Mouse (Mus musculus): ENCODE measurements around the gene Ubqln4. TPM values are rescaled to one million over a fixed set of nuclear protein-coding genes. Genes with fewer than 3 reads are reported as not detected.

Ubqln4 gene
- 10 to 100 TPM; 64.1 to 81.3 (median 66.7) TPM for total RNA-seq (2022)

DNA sequence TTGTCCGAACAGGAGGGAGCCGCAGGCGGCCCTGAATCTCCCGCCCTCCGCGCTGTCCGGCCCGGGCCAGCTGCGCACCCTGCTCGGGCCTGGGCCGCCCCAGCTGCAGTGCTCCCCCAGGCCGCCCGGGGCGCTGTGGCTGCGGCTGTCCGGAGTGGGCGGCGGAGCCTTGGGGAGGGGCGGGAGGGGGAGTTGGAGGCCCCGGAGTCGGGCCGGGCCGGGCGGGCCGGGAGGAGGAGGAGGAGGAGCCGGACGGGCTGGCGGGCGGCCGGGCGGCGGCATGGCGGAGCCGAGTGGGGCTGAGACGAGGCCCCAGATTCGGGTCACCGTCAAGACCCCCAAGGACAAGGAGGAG is at the start of gene Ubqln4:
TSS of gene Ubqln4 (plus strand) at position 234 of the 355 bp plus-strand sequence.
- peak; percentile 85 for DNase-seq

DNA sequence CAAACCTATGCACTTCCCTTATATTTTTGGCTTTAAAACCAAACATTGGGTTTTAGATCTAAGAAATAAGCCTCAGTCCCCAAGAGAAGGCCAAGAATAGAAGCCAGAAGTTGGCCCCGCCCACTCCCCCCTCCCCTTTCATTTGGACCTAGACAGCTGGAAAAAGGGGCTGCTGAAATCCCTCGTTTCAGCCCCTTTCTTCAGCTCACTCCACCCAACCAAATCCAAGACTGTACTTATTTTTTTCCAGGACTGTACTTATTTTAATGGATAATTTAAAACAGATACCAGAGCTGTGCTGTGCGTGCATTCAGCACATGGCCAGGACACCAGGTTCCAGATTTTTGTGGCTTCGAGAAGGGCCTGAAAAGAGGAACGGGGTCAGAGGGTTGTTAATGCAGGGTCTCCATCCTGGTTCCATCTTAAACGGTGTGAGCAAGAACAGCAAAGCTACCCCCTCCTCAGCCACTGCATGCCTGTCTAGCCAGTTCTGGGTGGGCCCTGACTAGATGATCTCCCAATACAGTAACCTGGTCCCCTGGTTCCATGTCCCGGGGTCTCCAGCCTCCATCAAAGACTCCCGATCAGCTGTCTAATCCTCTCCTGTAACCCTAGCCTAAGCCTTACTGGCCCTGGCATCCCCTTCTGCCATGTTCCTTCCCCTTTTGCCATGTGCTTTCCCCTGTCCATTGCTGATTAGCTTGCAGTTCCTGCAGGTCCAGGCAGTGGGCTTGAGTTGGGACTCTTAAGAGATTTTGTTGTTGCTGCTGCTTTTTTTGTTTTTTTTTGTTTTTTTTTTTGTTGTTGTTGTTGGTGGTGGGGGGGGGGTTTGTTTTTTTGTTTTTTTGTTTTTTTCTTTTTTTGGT is 49.4 kb upstream of the Ubqln4 start:
- DNase-seq, result no peak

DNA sequence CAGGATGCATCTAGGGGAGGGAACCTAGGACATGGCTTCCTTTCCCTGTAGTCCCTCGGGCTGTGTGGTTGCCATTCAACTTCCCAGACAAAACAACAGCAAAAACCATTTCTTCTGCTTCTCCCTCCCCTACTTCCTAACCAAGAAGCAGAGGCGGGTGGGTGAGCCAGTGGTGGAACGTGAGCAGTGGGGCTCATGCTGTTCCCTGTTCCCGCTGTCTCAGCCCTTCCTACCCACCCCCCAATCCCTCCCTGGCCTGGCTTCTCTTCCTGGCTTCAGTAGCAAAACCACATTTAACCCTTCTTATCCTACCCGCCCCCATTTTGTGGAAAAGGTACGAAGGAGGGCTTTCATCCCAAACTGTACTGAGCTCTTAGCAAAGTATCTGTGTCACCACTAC is 48.5 kb upstream of the Ubqln4 start:
- no peak for DNase-seq

DNA sequence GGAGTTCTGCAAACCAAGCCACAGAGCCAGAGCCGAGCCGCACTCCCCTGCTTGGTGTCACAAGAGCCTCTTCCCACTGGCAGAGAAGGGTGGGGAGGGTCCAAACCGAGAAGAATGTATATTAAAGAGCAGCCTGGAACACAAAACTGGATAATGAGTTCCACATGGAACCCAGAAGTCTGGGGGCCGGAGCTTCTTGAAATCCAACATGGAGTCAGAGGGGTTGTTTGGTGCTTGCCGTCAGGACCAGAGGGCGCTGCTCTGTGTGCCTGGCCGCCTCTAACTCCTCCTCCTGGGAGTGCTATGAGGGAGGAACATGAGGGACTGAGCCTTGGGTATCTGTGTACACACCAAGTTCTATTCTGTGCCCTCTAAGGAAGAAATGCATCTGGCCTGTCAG is 47.8 kb upstream of the Ubqln4 start:
- no peak for DNase-seq

DNA sequence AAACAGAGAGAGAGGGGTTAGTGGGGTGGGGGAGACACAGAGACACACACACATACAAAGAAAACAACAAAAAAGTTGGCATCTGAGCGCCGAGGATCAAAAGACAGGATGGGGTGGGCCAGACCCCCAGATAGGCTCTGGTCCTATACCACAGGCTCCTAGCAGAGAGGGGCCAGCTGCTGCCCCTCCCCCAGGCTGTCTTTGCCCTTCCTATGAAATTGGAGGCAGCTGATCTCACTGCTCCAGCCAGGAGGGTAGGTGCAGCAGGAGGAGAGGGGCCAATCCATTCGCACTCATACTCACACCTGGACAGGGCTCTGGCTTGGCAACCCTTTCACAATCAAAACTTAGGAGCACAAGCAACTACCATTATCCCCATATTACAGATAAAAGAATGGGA is 44.3 kb upstream of the Ubqln4 start:
- DNase-seq, result no peak

DNA sequence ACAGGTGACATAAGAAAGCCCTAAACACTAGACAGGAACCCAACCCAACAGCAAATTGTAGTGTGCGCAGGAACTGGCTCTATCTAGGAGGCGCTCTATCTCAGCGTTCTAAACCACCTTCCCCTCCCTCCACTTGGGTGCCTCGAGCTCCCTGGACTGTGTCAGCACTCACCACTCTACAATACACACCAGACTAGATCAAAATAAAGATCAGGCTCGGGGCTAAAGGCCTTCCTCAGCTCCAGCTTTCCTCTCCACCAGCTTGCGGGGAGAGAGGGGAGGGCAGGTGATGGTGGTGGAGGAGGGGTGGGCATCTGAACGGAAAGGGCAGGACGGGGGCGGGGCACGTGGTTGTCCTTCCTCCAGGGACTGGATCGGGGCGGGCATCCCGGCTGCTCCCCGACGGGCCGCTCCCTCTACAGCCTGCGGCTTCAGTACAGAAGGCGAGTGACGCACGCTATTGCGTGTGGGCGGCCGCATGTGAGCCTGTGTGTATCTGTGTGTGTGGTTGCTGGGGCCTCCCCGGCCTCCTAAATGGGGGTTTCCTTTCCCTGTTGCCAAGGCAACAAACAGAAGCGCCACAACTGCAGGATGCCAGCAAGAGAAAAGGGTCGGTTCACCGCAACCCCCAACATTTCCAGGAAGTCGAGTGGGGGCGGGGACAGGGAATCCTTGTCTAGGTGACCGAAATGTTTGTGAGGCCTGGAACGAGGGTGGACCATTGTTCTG is 43.7 kb upstream of the Ubqln4 start, which contains the start of gene Lmna:
TSS of gene Lmna (minus strand) at position 265 of the 729 bp plus-strand sequence.
- peak; percentile 96 for DNase-seq

DNA sequence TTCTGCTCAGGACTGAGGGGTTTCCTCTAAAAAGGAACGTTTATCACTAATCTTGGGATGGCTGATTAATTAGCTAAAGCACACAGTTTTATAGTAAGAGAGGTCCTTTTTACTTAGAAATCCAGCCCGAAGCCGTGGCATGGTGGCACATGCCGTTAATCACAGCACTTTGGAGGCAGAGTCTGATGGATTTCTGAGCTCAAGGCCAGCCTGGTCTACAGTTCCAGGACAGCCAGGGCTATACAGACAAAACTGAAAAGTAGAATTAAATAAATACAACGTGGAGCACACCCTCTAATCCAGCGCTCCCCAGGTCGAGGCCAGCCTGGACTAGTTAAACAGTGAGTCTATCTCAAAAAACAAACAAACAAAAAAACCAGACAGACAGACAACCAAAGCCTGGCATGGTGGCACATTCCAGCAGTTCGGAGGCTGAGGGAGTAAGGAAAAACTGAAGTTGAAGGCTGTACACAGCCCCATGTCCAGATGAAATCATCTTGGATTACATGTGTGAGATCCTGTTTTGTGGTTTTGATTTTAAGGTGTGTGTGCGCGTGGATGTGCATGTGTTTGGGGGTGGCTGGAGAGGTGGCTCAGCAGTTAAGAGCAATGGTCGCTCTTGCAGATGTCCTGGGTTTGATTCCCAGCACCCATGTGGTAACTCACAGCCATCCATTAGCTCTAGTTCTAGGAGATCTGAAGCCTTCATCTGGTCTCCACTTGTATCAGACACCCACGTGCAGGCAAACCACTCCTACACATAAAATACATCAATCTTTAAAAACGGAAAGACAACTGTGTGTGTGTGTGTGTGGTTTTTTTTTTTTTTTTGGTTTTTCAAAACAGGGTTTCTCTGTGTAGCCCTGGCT is 42.9 kb upstream of the Ubqln4 start:
- no peak for DNase-seq

DNA sequence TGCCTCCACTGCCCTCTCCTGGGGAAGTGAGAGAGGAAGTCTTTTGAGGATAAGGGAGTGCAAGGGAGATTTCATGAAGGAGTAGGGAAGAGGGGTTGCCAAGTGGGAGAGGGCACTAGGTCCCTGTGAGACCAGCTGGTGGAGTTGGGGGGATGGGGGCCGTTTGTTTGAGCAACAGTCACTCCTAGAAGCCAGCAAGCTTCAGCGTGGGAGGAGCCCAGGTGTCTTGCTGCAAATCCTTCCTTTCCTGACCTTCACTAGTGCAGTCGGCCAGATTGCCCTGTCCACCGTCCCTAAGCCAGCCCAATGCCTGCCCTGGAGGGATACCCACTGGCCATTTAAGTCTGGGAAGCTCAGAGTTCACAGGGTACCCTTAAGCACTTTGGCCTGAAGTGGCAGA is 42.0 kb upstream of the Ubqln4 start:
- DNase-seq, result no peak

DNA sequence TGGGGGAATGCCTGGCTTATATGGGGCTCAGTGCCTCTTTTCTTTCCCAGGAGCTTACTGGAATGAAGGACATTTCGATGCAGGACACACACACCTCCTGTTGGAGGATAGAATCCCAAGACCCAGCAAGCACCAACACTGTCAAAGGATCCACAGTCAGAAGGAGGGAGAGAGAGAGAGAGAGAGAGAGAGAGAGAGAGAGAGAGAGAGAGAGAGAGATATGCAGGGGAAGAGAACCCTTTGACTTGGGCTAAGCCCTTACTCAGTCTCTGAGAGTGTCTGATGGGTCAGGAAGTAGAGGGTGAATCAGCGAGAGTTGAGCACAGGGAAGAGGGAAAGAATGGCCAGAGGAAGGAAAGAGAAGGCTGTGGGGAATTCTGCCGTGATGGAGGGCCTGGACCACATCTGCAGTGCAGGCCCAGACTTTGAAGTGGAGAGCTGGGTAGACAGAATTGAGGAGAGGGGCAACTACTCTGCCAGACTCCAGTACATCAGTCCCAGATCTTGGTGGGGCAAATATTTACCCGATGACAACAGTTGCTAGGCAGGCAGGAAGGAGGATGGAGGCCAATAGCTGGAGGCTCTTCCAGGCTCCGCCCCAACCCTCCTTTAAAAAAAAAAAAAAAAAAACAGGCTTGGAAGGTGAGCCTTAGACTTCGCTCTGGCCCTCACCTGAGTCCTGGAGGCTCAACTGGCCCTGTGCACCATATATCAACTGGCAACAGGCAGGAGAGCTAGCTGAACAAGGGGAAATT is 41.2 kb upstream of the Ubqln4 start:
- no peak for DNase-seq

DNA sequence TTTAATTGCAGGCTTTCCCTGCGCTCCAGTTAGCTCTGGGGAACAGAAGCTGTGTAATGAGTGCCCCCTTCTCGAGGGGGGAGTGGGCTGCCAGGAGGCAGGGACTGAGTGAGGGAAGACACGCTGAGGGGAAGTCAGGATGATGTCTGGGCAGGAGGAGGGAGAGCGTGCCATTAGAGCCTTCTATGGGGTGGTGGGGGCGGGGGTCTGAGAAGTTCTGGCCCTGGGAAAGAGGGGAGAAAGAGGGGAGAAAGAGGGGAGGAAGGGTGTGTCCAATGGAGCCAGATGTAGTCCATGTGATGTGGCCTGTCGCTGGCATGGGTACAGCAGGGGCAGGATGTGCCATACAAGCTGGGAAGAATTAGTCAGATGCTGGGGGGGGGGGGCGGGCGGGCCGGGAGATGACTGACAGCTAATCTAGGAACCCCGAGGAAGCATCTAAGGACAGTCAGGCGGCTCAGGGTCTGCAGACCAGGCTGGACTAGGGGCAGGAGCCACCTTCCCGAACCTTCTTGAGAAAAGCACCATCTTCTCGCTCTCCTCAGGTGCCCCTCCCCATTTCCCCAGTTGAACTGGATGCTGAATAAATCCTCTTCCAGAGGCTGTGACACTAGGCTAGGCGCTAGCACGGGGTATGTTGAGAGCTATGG is 40.5 kb upstream of the Ubqln4 start:
- no peak for DNase-seq

DNA sequence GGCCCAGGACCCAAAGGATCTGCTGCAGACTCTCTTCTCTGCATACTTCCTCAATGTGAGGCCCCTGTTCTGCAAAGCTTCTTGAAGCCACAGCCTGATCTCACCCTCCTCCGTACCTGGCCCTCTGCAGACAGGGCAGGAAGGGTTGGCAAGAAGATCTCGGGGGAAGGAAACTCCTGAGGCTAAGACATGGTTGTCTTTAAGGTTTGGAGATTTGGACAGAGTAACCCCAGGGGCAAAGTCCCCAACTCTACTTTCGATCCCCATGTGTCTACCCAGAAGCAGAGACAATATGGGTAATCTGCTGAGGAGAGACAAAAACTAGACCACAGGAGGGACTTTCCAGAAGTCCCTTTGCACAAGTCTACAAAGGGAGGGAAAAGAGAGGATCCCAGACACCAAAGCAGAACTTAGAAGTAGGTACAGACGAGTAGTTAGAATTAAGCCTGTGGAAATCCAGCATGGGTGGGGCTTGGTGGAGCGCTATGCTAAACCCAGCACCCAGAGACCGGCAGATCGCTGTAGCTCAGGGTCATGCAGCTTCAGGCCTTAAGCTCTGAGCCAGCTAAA is 39.9 kb upstream of the Ubqln4 start:
- no peak for DNase-seq

DNA sequence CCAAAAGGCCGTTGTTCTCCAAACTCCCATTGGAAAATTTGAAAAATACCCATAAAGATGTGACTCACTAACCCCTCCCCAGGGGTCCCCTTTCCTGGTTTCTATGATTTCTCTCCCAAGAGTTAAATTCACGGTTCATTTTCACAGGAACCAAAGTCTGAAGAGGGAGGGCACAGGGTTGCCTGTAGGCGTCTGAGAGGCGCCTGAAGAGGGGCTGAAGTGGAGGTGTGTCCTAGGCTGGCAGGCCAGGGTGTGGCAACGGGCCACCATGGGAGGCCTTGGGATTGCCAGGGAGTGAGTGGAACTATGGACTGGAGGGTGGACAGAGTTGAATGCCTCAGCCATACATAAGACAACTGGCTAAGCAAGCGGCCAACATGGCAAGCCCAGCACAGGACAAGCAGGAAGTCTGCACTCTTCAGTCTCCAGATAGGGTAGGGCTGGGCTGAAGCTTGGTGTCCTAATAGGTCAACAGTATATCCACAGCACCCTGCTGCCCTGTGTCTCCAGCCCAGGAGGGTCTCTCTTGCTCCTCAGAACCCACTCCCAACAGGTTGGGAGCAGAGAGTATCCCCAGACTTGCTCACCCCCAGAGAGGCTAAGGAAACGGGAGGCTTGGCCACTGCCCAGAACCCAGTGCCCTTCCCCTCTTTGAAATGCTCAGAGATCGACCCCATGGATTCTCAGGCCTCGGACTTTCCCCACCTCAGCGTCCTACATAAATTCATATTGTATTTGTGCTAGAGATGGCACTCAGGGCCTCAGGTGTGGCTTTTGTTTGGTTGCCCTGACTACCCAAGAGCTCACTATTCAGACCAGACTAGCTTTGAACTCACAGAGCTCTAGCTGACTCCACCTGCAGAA is 39.1 kb upstream of the Ubqln4 start:
- no peak for DNase-seq

DNA sequence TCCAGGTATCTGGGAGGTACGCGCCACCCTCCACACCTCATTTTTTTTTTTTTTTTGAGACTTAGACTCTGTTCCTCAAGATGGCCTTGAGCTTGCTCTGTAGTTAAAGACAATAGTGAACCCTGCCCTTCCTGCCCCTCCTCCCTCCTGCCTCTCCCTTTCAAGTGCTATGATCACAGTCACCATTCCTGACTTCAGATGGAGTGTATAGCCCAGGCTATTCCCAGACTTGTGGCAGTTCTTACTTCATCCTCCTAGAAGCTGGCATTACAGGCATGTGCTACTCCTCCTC is 38.5 kb upstream of the Ubqln4 start:
- no peak for DNase-seq

DNA sequence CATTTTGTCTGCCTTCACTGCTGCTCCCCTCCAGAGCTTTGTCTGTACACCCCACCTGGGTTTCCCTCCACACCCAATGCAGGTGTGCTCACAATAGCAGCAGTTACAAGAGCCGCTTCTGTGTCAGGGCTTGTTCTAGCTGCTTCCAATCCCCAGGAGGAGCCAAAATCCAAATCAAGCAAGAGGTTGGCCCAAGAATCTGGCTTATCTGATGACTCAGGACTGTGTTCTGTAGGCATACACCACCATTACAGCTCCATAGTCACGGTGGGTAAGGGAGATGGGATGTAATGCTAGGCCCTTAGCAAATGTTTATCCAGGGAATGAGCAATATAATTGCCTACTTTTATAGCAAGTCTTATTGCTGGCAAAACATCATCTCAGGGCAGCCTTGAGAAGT is 37.2 kb upstream of the Ubqln4 start:
- DNase-seq, result no peak

DNA sequence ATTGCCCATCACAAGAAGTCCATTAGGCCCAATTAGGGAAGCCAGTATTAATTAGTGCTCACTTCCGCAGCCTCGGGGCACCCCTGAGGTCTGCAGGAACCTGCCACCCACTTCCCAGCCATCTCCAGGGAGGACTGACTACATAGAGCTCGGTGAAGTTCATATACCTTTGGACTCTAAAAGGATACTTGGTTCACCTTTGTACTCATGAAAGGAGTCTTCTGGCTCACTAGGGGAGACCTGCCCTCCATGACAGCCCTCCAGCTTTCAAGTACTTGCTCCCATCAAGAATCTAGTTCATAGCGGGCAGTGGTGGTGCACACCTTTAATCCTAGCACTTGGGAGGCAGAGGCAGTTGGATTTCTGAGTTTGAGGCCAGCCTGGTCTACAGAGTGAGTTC is 35.1 kb upstream of the Ubqln4 start:
- DNase-seq, result no peak

DNA sequence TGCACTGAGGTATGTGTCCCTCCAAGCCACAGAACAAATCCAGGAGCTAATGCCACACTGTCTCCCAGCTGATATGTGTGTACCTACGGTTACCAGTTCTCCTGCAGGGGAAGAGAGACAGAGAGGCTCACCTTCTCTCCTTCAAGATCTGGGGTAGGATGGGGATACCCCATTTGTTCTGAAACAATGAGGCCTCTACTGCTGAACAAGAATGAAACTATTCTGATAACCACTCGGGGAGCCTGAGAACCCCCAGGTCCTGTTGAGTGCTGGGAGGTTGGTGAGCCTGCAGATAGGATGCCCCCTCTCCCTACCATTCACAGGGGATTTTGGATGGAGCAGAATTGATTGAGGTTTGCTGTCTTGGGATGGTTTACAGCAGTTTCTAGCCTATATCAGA is 33.5 kb upstream of the Ubqln4 start:
- no peak for DNase-seq

DNA sequence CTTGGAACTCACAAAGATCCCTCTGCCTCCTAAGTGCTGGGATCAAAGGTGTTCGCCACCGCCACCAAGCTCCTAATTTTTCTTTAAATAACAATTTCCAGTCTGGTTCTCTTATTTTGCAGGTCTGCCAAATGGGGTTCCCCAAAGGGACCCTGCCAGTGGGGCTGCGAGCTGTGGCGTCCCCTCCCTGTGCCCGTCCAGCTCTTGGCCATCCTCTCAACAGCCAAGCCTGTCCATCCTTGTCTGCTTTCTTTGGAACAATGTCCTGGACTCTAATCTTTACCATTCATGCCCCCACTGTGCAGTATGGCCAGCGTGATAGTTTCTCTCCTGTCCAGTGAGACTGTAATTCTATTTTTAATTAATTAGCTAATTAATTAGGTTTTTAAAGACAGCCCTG is 32.4 kb upstream of the Ubqln4 start:
- no peak for DNase-seq

DNA sequence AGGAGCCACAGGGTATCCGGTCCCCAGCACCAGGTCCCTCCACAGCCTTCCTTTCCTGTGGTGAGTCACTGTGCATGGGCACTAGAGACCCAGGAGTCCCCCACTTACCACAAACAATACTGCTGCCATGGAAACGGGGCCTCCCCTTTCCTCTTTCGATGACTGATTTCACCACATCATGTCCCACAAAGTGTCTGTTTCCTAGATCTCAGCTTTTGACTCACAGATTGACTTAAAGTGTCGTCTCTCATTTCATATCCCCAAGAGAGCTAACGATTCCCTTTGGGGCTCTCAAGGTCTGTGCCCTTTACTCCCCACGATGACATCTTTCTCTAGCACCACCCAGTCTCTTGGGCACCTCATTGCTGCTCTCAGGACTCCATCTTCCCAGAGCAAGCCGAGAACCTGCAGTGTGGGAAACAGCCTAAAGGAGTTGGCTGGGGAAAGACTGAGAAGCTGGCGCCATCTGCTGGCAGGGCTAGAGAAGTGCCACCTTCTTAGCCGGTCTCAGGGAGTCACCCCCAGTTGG is 31.7 kb upstream of the Ubqln4 start:
- no peak for DNase-seq

DNA sequence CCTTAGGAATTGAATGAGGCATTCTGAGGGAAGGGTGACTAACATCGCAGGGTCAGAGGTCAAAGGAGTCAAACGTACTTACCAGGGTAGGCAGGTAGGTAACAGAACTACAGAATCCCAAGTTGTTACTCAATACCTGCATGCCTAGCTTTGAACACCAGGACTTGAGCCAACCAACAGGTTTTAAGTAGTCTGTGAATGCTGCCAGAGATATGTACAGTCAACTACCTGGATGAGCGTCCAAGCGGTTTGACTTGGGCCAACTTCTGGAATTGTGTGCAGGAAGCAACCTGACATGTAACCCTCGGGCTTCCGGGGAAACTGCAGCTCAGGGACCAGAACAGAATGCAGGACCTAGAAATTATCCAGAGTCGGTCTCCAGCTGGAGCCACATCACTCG is 30.5 kb upstream of the Ubqln4 start:
- DNase-seq, result no peak

DNA sequence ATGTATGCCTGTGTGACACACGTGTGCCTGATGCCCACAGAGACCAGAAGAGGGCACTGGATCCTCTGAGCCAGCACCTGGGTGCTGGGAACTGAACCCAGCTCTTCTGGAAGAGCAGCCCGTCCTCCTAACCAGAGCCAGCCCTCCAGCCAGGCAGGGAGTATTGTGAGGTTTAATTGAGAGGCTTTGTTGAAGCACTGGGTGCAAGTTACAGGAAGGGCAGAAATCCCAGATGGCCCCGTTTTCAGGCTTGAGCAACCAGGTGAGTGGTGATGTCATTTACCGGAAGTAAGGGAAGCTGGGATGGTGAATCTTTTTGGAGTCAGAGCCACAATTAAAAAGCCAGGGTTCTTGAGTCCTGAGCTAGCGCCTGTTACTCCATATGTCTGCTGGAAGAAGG is 28.5 kb upstream of the Ubqln4 start:
- no peak for DNase-seq

Measured in adrenal gland, adult 8-10 months (tissue).